Mouse (Mus musculus) olfactory bulb, adult 2 months (tissue): ENCODE measurements around the gene Cmpk2.

Experiments used
- CTCF ChIP-seq: fragments of 200-500 bp; IDR thresholded peaks from 2 replicates; pipeline ENCODE4 v1.5.1; 2012; ENCODE audit warnings: low read depth, mild to moderate bottlenecking, low read length, moderate library complexity; ENCODE audit not compliant: insufficient read depth
- POLR2A ChIP-seq: fragments of 200-500 bp; IDR thresholded peaks from 2 replicates; pipeline ENCODE4 v1.6.1; 2012; ENCODE audit warnings: mild to moderate bottlenecking, low read depth, low read length, moderate library complexity; ENCODE audit not compliant: insufficient read depth

GRCm38 (mm10) chr12:26477198-26477597 is 8.2 kb downstream of the Cmpk2 start:
- no peak for TF ChIP-seq CTCF
- TF ChIP-seq POLR2A, result no peak
